Mouse (Mus musculus) MEL (cell line): ENCODE data around the gene Evx1. TPM values are rescaled to one million over a fixed set of nuclear protein-coding genes. Genes with fewer than 3 reads are reported as not detected.

ENCODE experiments used
- DNase-seq: peaks from one replicate; pipeline ENCODE4 v3.0.0; 2011; ENCODE audit warnings: low read depth, low spot score
- H3K27ac ChIP-seq: 2 replicates; pipeline ENCODE4 v1.5.1; 2012; ENCODE audit warnings: low read depth, mild to moderate bottlenecking, control low read depth, low read length, moderate library complexity; ENCODE audit not compliant: control insufficient read depth
- H3K27me3 ChIP-seq, 2 experiments: fragments of 150-350 bp in 1 of 2; sonication (generic) in 1 of 2; 2 replicates each; pipeline ENCODE4 v1.6.1; 2012; ENCODE audit warnings: low read length in 2 of 2, mild to moderate bottlenecking in 2 of 2, improper control_type of control experiment in 1 of 2, moderate library complexity in 1 of 2; ENCODE audit not compliant: insufficient read depth in 2 of 2, control insufficient read depth in 1 of 2
- H3K36me3 ChIP-seq, 2 experiments: 2 replicates each; pipeline ENCODE4 v1.6.1; 2012 to 2014; ENCODE audit warnings: low read length in 2 of 2, improper control_type of control experiment in 1 of 2, inconsistent platforms in 1 of 2, mild to moderate bottlenecking in 1 of 2; ENCODE audit not compliant: insufficient read depth in 2 of 2, control insufficient read depth in 1 of 2
- H3K4me1 ChIP-seq, 2 experiments: fragments of 150-350 bp in 1 of 2; sonication (generic) in 1 of 2; 2 replicates each; pipeline ENCODE4 v1.6.1; 2012; ENCODE audit warnings: low read length in 2 of 2, improper control_type of control experiment in 1 of 2, mild to moderate bottlenecking in 1 of 2; ENCODE audit not compliant: insufficient read depth in 2 of 2, control insufficient read depth in 1 of 2
- H3K4me3 ChIP-seq, 2 experiments: fragments of 150-350 bp in 1 of 2; sonication (generic) in 1 of 2; 2 replicates each; pipeline ENCODE4 v1.5.1; 2012; ENCODE audit warnings: low read depth in 2 of 2, low read length in 2 of 2, mild to moderate bottlenecking in 2 of 2, moderate library complexity in 2 of 2, control low read depth in 1 of 2, improper control_type of control experiment in 1 of 2; ENCODE audit not compliant: control insufficient read depth in 1 of 2, insufficient read depth in 1 of 2
- H3K79me2 ChIP-seq: 2 replicates; pipeline ENCODE4 v1.6.1; 2012; ENCODE audit warnings: mild to moderate bottlenecking, low read length, moderate library complexity; ENCODE audit not compliant: control insufficient read depth, poor library complexity, insufficient read depth
- H3K9ac ChIP-seq: 2 replicates; pipeline ENCODE4 v1.6.1; 2012; ENCODE audit warnings: low read depth, mild to moderate bottlenecking, control low read depth, low read length, moderate library complexity; ENCODE audit not compliant: control insufficient read depth, poor library complexity, severe bottlenecking
- H3K9me3 ChIP-seq: fragments of 150-350 bp; sonication (generic); replicated peaks from 2 replicates; pipeline ENCODE4 v1.6.1; 2012; ENCODE audit warnings: mild to moderate bottlenecking, low read length, improper control_type of control experiment, moderate library complexity; ENCODE audit not compliant: insufficient read depth
- BHLHE40 ChIP-seq: IDR thresholded peaks from 2 replicates; pipeline ENCODE4 v1.6.1; 2012; ENCODE audit warnings: low read depth, mild to moderate bottlenecking, inconsistent platforms, low read length, improper control_type of control experiment, borderline replicate concordance
- CHD1 ChIP-seq: IDR thresholded peaks from 2 replicates; pipeline ENCODE4 v1.6.1; 2012; ENCODE audit warnings: low read depth, mild to moderate bottlenecking, inconsistent platforms, low read length, improper control_type of control experiment
- CHD2 ChIP-seq: IDR thresholded peaks from 2 replicates; pipeline ENCODE4 v1.6.1; 2011; ENCODE audit warnings: low read length, improper control_type of control experiment
- CTCF ChIP-seq, 3 experiments: IDR thresholded peaks in 2 of 3; conservative IDR thresholded peaks in 1 of 3; 2 replicates each; pipeline ENCODE4 v1.5.1; 2011 to 2012; ENCODE audit warnings: low read length in 3 of 3, low read depth in 2 of 3, mild to moderate bottlenecking in 2 of 3, improper control_type of control experiment in 1 of 3, inconsistent platforms in 1 of 3, mixed read lengths in 1 of 3, moderate library complexity in 1 of 3; ENCODE audit not compliant: control insufficient read depth in 1 of 3, insufficient read depth in 1 of 3, poor library complexity in 1 of 3, severe bottlenecking in 1 of 3
- ETS1 ChIP-seq: IDR thresholded peaks from 2 replicates; pipeline ENCODE4 v1.6.1; 2012; ENCODE audit warnings: low read depth, mild to moderate bottlenecking, inconsistent platforms, low read length, improper control_type of control experiment, moderate library complexity
- GABPA ChIP-seq: IDR thresholded peaks from 2 replicates; pipeline ENCODE4 v1.6.1; 2012; ENCODE audit warnings: low read depth, mild to moderate bottlenecking, inconsistent platforms, low read length, improper control_type of control experiment, moderate library complexity
- GATA1 ChIP-seq: IDR thresholded peaks from 2 replicates; pipeline ENCODE4 v1.6.1; 2011; ENCODE audit warnings: low read depth, low read length, improper control_type of control experiment
- HCFC1 ChIP-seq: IDR thresholded peaks from 2 replicates; pipeline ENCODE4 v1.6.1; 2012; ENCODE audit warnings: low read depth, mild to moderate bottlenecking, inconsistent platforms, low read length, improper control_type of control experiment, moderate library complexity
- KAT2A ChIP-seq: conservative IDR thresholded peaks from 2 replicates; pipeline ENCODE4 v1.6.1; 2012; ENCODE audit warnings: low read depth, low read length, improper control_type of control experiment, inconsistent platforms
- MAX ChIP-seq: IDR thresholded peaks from 2 replicates; pipeline ENCODE4 v1.6.1; 2011; ENCODE audit warnings: low read length, improper control_type of control experiment
- MAZ ChIP-seq: IDR thresholded peaks from 2 replicates; pipeline ENCODE4 v1.6.1; 2012; ENCODE audit warnings: low read depth, mild to moderate bottlenecking, inconsistent platforms, low read length, improper control_type of control experiment
- MYC ChIP-seq: IDR thresholded peaks from 2 replicates; pipeline ENCODE4 v1.6.1; 2011; ENCODE audit warnings: low read depth, mild to moderate bottlenecking, low read length, improper control_type of control experiment, moderate library complexity
- NRF1 ChIP-seq: IDR thresholded peaks from 2 replicates; pipeline ENCODE4 v1.6.1; 2014; ENCODE audit warnings: low read depth, mild to moderate bottlenecking, inconsistent platforms, low read length, improper control_type of control experiment, moderate library complexity; ENCODE audit not compliant: poor library complexity, insufficient read depth, severe bottlenecking
- POLR2A ChIP-seq, 2 experiments: IDR thresholded peaks; 2 replicates each; pipeline ENCODE4 v1.6.1; 2011 to 2012; ENCODE audit warnings: low read length in 2 of 2, mild to moderate bottlenecking in 2 of 2, control low read depth in 1 of 2, improper control_type of control experiment in 1 of 2, low read depth in 1 of 2, moderate library complexity in 1 of 2; ENCODE audit not compliant: control insufficient read depth in 1 of 2, insufficient read depth in 1 of 2, poor library complexity in 1 of 2
- POLR2AphosphoS2 ChIP-seq: IDR thresholded peaks from 2 replicates; pipeline ENCODE4 v1.6.1; 2011; ENCODE audit warnings: low read length, improper control_type of control experiment
- POLR2AphosphoS5 ChIP-seq: IDR thresholded peaks from 2 replicates; pipeline ENCODE4 v1.6.1; 2012; ENCODE audit warnings: low read depth, borderline replicate concordance, mild to moderate bottlenecking, inconsistent platforms, low read length, moderate library complexity, mixed read lengths
- RAD21 ChIP-seq: IDR thresholded peaks from 2 replicates; pipeline ENCODE4 v1.6.1; 2011; ENCODE audit warnings: mild to moderate bottlenecking, low read depth, low read length, improper control_type of control experiment
- RCOR1 ChIP-seq: IDR thresholded peaks from 2 replicates; pipeline ENCODE4 v1.6.1; 2012; ENCODE audit warnings: low read depth, mild to moderate bottlenecking, inconsistent platforms, low read length, improper control_type of control experiment
- TAL1 ChIP-seq: IDR thresholded peaks from 2 replicates; pipeline ENCODE4 v1.6.1; 2012; ENCODE audit warnings: mild to moderate bottlenecking, inconsistent platforms, low read length, moderate library complexity, mixed read lengths
- TCF12 ChIP-seq: IDR thresholded peaks from 2 replicates; pipeline ENCODE4 v1.6.1; 2014; ENCODE audit warnings: low read depth, mild to moderate bottlenecking, inconsistent platforms, low read length, improper control_type of control experiment, moderate library complexity
- USF1 ChIP-seq: IDR thresholded peaks from 2 replicates; pipeline ENCODE4 v1.6.1; 2014; ENCODE audit warnings: low read depth, mild to moderate bottlenecking, inconsistent platforms, low read length, improper control_type of control experiment, moderate library complexity
- ZC3H11A ChIP-seq: IDR thresholded peaks from 2 replicates; pipeline ENCODE4 v1.6.1; 2012; ENCODE audit warnings: low read depth, mild to moderate bottlenecking, inconsistent platforms, low read length, improper control_type of control experiment
- ZKSCAN1 ChIP-seq: IDR thresholded peaks from 2 replicates; pipeline ENCODE4 v1.6.1; 2012; ENCODE audit warnings: low read depth, mild to moderate bottlenecking, inconsistent platforms, low read length, improper control_type of control experiment, moderate library complexity
- ZMIZ1 ChIP-seq: IDR thresholded peaks from 2 replicates; pipeline ENCODE4 v1.6.1; 2012; ENCODE audit warnings: low read depth, mild to moderate bottlenecking, inconsistent platforms, low read length, improper control_type of control experiment, moderate library complexity
- polyA plus RNA-seq, 2 experiments: library from polyadenylated mRNA; stranded (reverse) in 1 of 2; unstranded in 1 of 2; fragments of >175 nt in 1 of 2; fragments of >200 nt in 1 of 2; gene quantifications; 2 replicates each; pipeline versions ENCODE4 v1.2.1 to v1.2.4; 2012; ENCODE audit warnings: low replicate concordance in 2 of 2, low read depth in 1 of 2; ENCODE audit not compliant: insufficient read length in 2 of 2, insufficient read depth in 1 of 2, missing spikeins in 1 of 2
- total RNA-seq: library from RNA; depleted of rRNA; stranded (reverse); fragments of 300-350 nt; gene quantifications from 2 replicates; pipeline ENCODE4 v1.2.3, GENCODE M21; 2012

Gene Evx1
- total and polyA plus RNA-seq, 3 experiments, result not detected

DNA sequence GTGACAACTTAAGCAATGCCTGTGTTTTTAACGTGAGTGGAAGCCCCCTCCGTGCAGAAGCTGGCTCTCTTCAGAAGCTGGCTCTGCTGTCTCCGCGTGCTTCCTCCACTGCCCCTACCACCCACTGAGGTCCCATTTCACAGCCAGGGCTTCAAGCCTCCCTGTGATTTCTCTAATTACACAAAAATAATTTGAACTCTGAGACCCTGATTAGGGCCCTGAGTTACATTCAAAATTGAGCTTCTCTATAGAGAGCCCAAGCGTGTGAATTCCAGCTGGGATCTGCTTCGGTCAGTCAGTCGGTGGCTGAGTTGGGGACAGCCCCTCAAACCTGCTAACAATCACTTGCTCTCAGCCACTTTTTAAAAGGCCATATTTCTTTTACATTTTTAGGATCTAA lies 45.0 kb upstream of the Evx1 start:
- H3K9me3 ChIP-seq, result no peaks in the 10 kb centered on the region
- no peak overlapping the region for H3K9ac ChIP-seq
- no peaks in the 10 kb centered on the region for H3K79me2 ChIP-seq
- no peaks in the 10 kb centered on the region for H3K4me1 ChIP-seq
- H3K27me3 ChIP-seq, result no peaks in the 10 kb centered on the region
- H3K4me3 ChIP-seq, result no peak overlapping the region
- no peak for DNase-seq
- no peak for TF ChIP-seq ZKSCAN1
- TF ChIP-seq BHLHE40, result no peak
- TF ChIP-seq USF1, result no peak
- no peak for TF ChIP-seq POLR2AphosphoS2
- TF ChIP-seq HCFC1, result no peak
- TF ChIP-seq POLR2A (IDR thresholded peaks at IDR 0.05; ENCODE audit: control insufficient read depth in 1 of 2, insufficient read depth in 1 of 2, low read depth in 1 of 2, low read length in 2 of 2, poor library complexity in 1 of 2), result no peak
- TF ChIP-seq TCF12, result no peak
- TF ChIP-seq CHD2, result no peak
- no peak for TF ChIP-seq NRF1
- TF ChIP-seq CTCF (IDR thresholded peaks at IDR 0.05 in 2 of 3, conservative IDR thresholded peaks at IDR 0.05 in 1 of 3; ENCODE audit: control insufficient read depth in 1 of 3, insufficient read depth in 1 of 3, low read depth in 2 of 3, low read length in 3 of 3, poor library complexity in 1 of 3, severe bottlenecking in 1 of 3), result no peak
- TF ChIP-seq RAD21, result no peak
- TF ChIP-seq GABPA, result no peak
- TF ChIP-seq RCOR1, result no peak
- TF ChIP-seq ZC3H11A, result no peak
- H3K27ac ChIP-seq, result no peak overlapping the region
- H3K36me3 ChIP-seq, result no peaks in the 10 kb centered on the region

DNA sequence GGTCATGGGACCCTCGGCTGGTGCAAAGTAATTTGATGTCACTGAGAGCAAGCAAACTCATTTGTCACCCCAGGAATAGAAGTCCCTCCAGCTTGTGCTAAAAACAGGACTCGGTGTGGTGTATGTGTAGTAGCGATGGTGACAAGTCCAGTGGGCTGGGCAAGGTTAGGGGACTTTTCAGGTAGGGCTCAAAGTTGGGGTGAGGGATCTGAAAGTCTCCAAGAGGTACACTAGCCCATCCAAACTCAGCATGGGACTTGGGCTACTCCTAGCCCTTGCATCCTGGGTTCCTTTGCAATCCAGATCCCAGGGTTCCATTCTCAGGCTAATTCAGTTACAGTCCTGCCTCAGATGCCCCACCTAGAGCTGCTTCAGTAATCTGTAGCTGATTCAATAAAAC lies 44.5 kb upstream of the Evx1 start:
- no peak overlapping the region for H3K9ac ChIP-seq
- no peak for DNase-seq
- no peaks in the 10 kb centered on the region for H3K36me3 ChIP-seq
- H3K27ac ChIP-seq, result no peak overlapping the region
- no peaks in the 10 kb centered on the region for H3K79me2 ChIP-seq
- H3K9me3 ChIP-seq, result no peaks in the 10 kb centered on the region
- no peaks in the 10 kb centered on the region for H3K27me3 ChIP-seq
- TF ChIP-seq CHD1 (no peak), MAX (no peak), ZC3H11A (no peak), CTCF (IDR thresholded peaks at IDR 0.05 in 2 of 3, conservative IDR thresholded peaks at IDR 0.05 in 1 of 3; ENCODE audit: control insufficient read depth in 1 of 3, insufficient read depth in 1 of 3, low read depth in 2 of 3, low read length in 3 of 3, poor library complexity in 1 of 3, severe bottlenecking in 1 of 3) (no peak), MAZ (no peak), GATA1 (no peak), POLR2AphosphoS5 (no peak), RCOR1 (no peak), MYC (no peak), USF1 (no peak), ETS1 (no peak), ZMIZ1 (no peak), NRF1 (no peak), KAT2A (no peak), TAL1 (no peak)
- H3K4me1 ChIP-seq, result no peaks in the 10 kb centered on the region
- H3K4me3 ChIP-seq, result no peak overlapping the region
